Mouse (Mus musculus) cerebellum, adult 2 months (tissue): ENCODE data around the gene Tbx1.

Experiments used
- CTCF ChIP-seq: fragments of 200-500 bp; IDR thresholded peaks from 2 replicates; pipeline ENCODE4 v1.5.1; 2011; ENCODE audit warnings: low read depth, mild to moderate bottlenecking, control low read depth, low read length, moderate library complexity, borderline replicate concordance; ENCODE audit not compliant: insufficient read depth
- POLR2A ChIP-seq: fragments of 200-500 bp; IDR thresholded peaks from 2 replicates; pipeline ENCODE4 v1.6.1; 2011; ENCODE audit warnings: low read length, control low read depth, borderline replicate concordance; ENCODE audit not compliant: insufficient read depth

- TF ChIP-seq POLR2A (no peak), CTCF (no peak)
These were observed 29.7 kb upstream of the Tbx1 start for GRCm38 (mm10) chr16:18620201-18620600.
